Mouse (Mus musculus): ENCODE measurements around the gene Fam163a. TPM values are rescaled to one million over a fixed set of nuclear protein-coding genes. Genes with fewer than 3 reads are reported as not detected.

The Fam163a gene
- polyA plus RNA-seq, 1 experiment from 2014 or later, result 1.8 TPM

Other genes with a start within 250 kb of the Fam163a start
- gene Cep350, start 231.8 kb downstream of the Fam163a start, polyA plus RNA-seq (2016; fragmentation: Nextera tagmentation; extraction: Ambion mirVana), result 12.5 and 15.6 TPM in 2 replicates
- gene Tor1aip2, start 169.6 kb downstream of the Fam163a start, polyA plus RNA-seq (2016; fragmentation: Nextera tagmentation; extraction: Ambion mirVana), result 115 and 124 TPM in 2 replicates
- 43.1 and 49.0 TPM in 2 replicates for gene Tor1aip1, start 168.5 kb downstream of the Fam163a start, polyA plus RNA-seq (2016; fragmentation: Nextera tagmentation; extraction: Ambion mirVana)
- 0.13 TPM in 2 replicates for gene Tdrd5, start 98.6 kb upstream of the Fam163a start, polyA plus RNA-seq (2016; fragmentation: Nextera tagmentation; extraction: Ambion mirVana)
- not detected in 2 replicates for gene Nphs2, start 105.7 kb upstream of the Fam163a start, polyA plus RNA-seq (2016; fragmentation: Nextera tagmentation; extraction: Ambion mirVana)
- 793 and 849 TPM in 2 replicates for gene Gm2000, start 161.0 kb upstream of the Fam163a start, polyA plus RNA-seq (2016; fragmentation: Nextera tagmentation; extraction: Ambion mirVana)
- gene Axdnd1, start 216.1 kb upstream of the Fam163a start, polyA plus RNA-seq (2016; fragmentation: Nextera tagmentation; extraction: Ambion mirVana), result 0.27 and 1.1 TPM in 2 replicates

Measured in embryonic facial prominence, embryonic 12.5 days (tissue).